Mouse (Mus musculus): Measurements from ENCODE around the gene Ankrd26. TPM values are rescaled to one million over a fixed set of nuclear protein-coding genes. Genes with fewer than 3 reads are reported as not detected.

Gene Ankrd26
- polyA plus RNA-seq (2017; shearing (Covaris generic)): 10.5 TPM

GRCm38 (mm10) chr6:118561745-118562609 lies at the start of gene Ankrd26:
Gene Ankrd26, minus strand, starts transcription at chr6:118562226.

GRCm38 (mm10) chr6:118478957-118479708 lies 82.9 kb downstream of the Ankrd26 start, which contains the start of gene Zfp9:
Gene Zfp9, minus strand, starts transcription at chr6:118479320.

DNA sequence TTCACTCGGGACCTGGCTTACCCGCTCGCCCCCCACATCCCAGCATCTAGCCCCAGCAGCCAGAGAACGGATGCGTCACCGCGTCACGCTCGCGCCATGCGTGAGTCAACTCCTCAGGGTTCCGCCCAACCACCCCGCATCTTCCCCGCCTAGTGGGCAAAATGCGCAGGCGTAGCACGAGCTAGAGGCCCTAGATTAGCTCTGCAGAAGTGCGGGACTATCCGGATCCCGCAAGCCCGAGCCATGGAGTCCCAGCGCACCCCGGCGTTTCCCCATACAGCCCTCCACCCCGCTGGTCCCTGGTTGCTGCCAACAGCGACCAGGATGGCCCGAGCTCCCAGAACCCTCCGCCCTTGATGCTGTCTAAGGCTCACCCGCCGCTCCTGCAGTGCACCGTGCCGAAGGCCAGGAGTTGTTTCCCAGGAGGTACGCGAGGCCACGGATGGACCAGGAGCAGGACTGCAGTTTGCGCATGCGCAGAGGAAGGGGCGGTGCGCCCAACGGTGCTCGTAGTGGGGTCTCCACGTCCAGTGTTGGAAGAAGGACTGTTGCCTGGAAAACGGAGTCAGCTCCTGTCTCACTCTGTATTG lies 106.9 kb downstream of the Ankrd26 start, which contains the start of gene Zfp248:
Gene Zfp248, minus strand, starts transcription at position 487 of the 590 bp plus-strand sequence.

Other genes starting within 250 kb of the Ankrd26 start
- gene Bms1, start 142.8 kb downstream of the Ankrd26 start, polyA plus RNA-seq (2017; shearing (Covaris generic)): 47.6 TPM
- gene Zfp248, start 106.7 kb downstream of the Ankrd26 start, polyA plus RNA-seq (2017; shearing (Covaris generic)): 1.9 TPM
- 0.39 TPM for gene Zfp9, start 82.9 kb downstream of the Ankrd26 start, polyA plus RNA-seq (2017; shearing (Covaris generic))